Mouse (Mus musculus) bone marrow macrophage, adult 2 months (primary cell): ENCODE measurements around the gene Ilf2.

Experiments used
- CTCF ChIP-seq: IDR thresholded peaks from 2 replicates; pipeline ENCODE4 v1.5.1; 2012; ENCODE audit warnings: low read depth, mild to moderate bottlenecking, low read length, moderate library complexity
- POLR2A ChIP-seq: IDR thresholded peaks from 2 replicates; pipeline ENCODE4 v1.6.1; 2012; ENCODE audit warnings: mild to moderate bottlenecking, low read depth, low read length, borderline replicate concordance

GRCm38 (mm10) chr3:90526076-90526475 lies 50.1 kb downstream of the Ilf2 start:
- TF ChIP-seq CTCF: no peak
- TF ChIP-seq POLR2A: no peak
